Mouse (Mus musculus) heart, postnatal 4 days (tissue): ENCODE measurements around the gene Hps4. TPM values are rescaled to one million over a fixed set of nuclear protein-coding genes. Genes with fewer than 3 reads are reported as not detected.

Source experiments
- DNase-seq: peaks from one replicate; pipeline ENCODE4 v3.0.0; 2021
- total RNA-seq, 2 experiments: library from RNA; stranded (reverse); gene quantifications; 2 replicates each; pipeline ENCODE4 v1.2.3; 2021

Hps4 gene
- total RNA-seq, 2 experiments from 2014 or later = 14.4 to 15.5 TPM

- peak; percentile 51 for DNase-seq
These were observed 18.0 kb upstream of the Hps4 start for GRCm38 (mm10) chr5:112324637-112325545.

- peak; percentile 98 for DNase-seq
These were observed 17.1 kb upstream of the Hps4 start, which contains the start of gene Tfip11 for GRCm38 (mm10) chr5:112325546-112326445. Gene Tfip11, plus strand, starts transcription at chr5:112326358.

- DNase-seq = no peak
These were observed 16.4 kb upstream of the Hps4 start for GRCm38 (mm10) chr5:112326446-112327009.

GRCm38 (mm10) chr5:112327854-112328253 is 15.0 kb upstream of the Hps4 start:
- DNase-seq = no peak

GRCm38 (mm10) chr5:112329805-112330564 is 12.9 kb upstream of the Hps4 start:
- DNase-seq = no peak

- peak; percentile 74 for DNase-seq
These were observed 7.4 kb upstream of the Hps4 start for GRCm38 (mm10) chr5:112335473-112335872.

GRCm38 (mm10) chr5:112337004-112337403 is 5.9 kb upstream of the Hps4 start:
- DNase-seq = no peak

- no peak for DNase-seq
These were observed 3.7 kb upstream of the Hps4 start for GRCm38 (mm10) chr5:112339215-112339614.

- DNase-seq = no peak
These were observed 317 bp downstream of the Hps4 start for GRCm38 (mm10) chr5:112343205-112343595.

GRCm38 (mm10) chr5:112344092-112344960 is 1.4 kb downstream of the Hps4 start:
- no peak for DNase-seq

- DNase-seq = peak; percentile 43
These were observed 3.5 kb downstream of the Hps4 start for GRCm38 (mm10) chr5:112346211-112346965.

GRCm38 (mm10) chr5:112349169-112349568 is 6.3 kb downstream of the Hps4 start:
- DNase-seq = no peak

- DNase-seq = no peak
These were observed 12.6 kb downstream of the Hps4 start for GRCm38 (mm10) chr5:112355493-112355892.

- DNase-seq = no peak
These were observed 13.0 kb downstream of the Hps4 start, which contains the start of gene Gm6583 for GRCm38 (mm10) chr5:112355910-112356309. Gene Gm6583, minus strand, starts transcription at chr5:112356033.

GRCm38 (mm10) chr5:112356322-112356721 is 13.4 kb downstream of the Hps4 start:
- peak; percentile 24 for DNase-seq

- no peak for DNase-seq
These were observed 16.6 kb downstream of the Hps4 start for GRCm38 (mm10) chr5:112359520-112359919.

GRCm38 (mm10) chr5:112360077-112360476 is 17.2 kb downstream of the Hps4 start:
- DNase-seq = no peak

- DNase-seq = no peak
These were observed 21.4 kb downstream of the Hps4 start for GRCm38 (mm10) chr5:112364184-112364797.

GRCm38 (mm10) chr5:112366879-112367278 is 24.0 kb downstream of the Hps4 start:
- DNase-seq = no peak

GRCm38 (mm10) chr5:112367338-112367737 is 24.5 kb downstream of the Hps4 start:
- DNase-seq = no peak
